Mouse (Mus musculus): Measurements from ENCODE around the gene Fam192a.

The Fam192a gene

DNA sequence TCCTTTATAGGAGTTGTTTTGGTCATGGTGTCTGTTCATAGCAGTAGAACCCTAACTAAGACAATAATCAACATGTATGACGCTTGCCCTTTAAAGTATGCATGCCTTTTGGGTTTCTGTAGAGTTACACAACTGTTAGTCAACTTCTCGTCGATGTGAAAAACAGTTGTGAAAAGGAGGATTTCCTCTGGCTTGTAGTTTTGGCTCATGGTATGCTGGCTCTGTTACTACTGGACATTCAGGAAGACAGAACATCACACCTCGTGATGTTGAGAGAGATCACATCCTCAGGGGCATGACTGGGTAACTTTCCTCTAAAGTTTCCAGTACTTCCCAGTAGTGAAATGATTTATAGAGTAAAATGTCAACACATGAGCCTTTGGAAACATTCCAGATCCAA is 71.2 kb downstream of the Fam192a start:
- no peak for DNase-seq

GRCm38 (mm10) chr8:94529875-94530274 is 71.9 kb downstream of the Fam192a start:
- no peak for DNase-seq

- peak; percentile 64 to 68 for DNase-seq
Measured at GRCm38 (mm10) chr8:94528245-94528644, 73.6 kb downstream of the Fam192a start.

DNA sequence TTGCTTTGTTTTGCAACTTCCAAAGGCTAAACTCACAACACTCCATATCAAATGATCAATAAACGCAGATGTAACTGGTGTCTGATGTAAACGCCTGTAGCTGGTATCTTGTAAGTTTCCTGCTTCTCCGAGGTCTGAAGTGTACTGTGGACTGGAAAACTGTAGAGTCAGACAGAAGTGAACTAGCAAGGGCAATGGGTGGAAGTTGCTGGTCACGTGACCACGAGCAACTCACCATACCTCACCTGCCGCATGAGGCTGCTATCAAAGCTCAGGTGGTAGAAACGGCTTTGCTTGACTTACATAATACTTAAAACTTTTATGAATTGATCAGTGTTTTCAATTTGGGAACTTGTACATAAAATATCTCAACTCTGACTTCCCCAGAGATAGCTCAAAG is 74.6 kb downstream of the Fam192a start:
- DNase-seq = no peak

- DNase-seq = no peak
Measured at GRCm38 (mm10) chr8:94524554-94524953, 77.2 kb downstream of the Fam192a start.

Data from lung, adult 18-20 months (tissue).